Mouse (Mus musculus) hematopoietic stem cell, adult 5-6 weeks (primary cell): ENCODE results near the gene Traf4. TPM values are rescaled to one million over a fixed set of nuclear protein-coding genes. Genes with fewer than 3 reads are reported as not detected.

Experiments
- ATAC-seq, 2 experiments: fragments of 125-278 bp in 1 of 2; replicated peaks in 1 of 2; 2 replicates each; pipeline ENCODE4 v1.8.0; 2016 to 2017; ENCODE audit warnings: inconsistent platforms in 2 of 2, mild to moderate bottlenecking in 2 of 2, moderate number of reproducible peaks in 2 of 2, low read depth in 1 of 2, moderate TSS enrichment in 1 of 2; ENCODE audit not compliant: low FRiP score in 2 of 2, poor library complexity in 2 of 2, severe bottlenecking in 2 of 2, insufficient read depth in 1 of 2, low TSS enrichment in 1 of 2
- total RNA-seq: library from RNA; stranded (forward); fragments of 172-1452, 232-1000 nt; gene quantifications from 2 replicates; pipeline ENCODE4 v1.2.3, GENCODE M21; 2017

Gene Traf4
- total RNA-seq, 1 experiment from 2014 or later, result 13.5 TPM

- ATAC-seq, result no peak
These were observed 6.8 kb upstream of the Traf4 start for GRCm38 (mm10) chr11:78172034-78172747.

- ATAC-seq, result no peak
These were observed 5.9 kb upstream of the Traf4 start for GRCm38 (mm10) chr11:78171328-78171727.

GRCm38 (mm10) chr11:78170306-78170705 is 4.9 kb upstream of the Traf4 start:
- no peak for ATAC-seq

- peak; percentile 28 to 54; a peak in 3 of 4 replicates for ATAC-seq
These were observed 3.4 kb upstream of the Traf4 start for GRCm38 (mm10) chr11:78168541-78169468.

GRCm38 (mm10) chr11:78167257-78167959 is 2.0 kb upstream of the Traf4 start:
- ATAC-seq, result no peak

- no peak for ATAC-seq
These were observed 1.3 kb upstream of the Traf4 start for GRCm38 (mm10) chr11:78166640-78167039.

GRCm38 (mm10) chr11:78166161-78166560 is 772 bp upstream of the Traf4 start:
- ATAC-seq, result no peak

GRCm38 (mm10) chr11:78165761-78166109 is 346 bp upstream of the Traf4 start:
- ATAC-seq, result peak; percentile 16 to 19; a peak in 2 of 4 replicates

GRCm38 (mm10) chr11:78164604-78164923 is 825 bp downstream of the Traf4 start:
- no peak for ATAC-seq

GRCm38 (mm10) chr11:78163681-78164603 is 1.4 kb downstream of the Traf4 start:
- ATAC-seq, result no peak

GRCm38 (mm10) chr11:78163045-78163444 is 2.3 kb downstream of the Traf4 start:
- ATAC-seq, result no peak

GRCm38 (mm10) chr11:78162504-78162903 is 2.9 kb downstream of the Traf4 start:
- no peak for ATAC-seq

GRCm38 (mm10) chr11:78161968-78162367 is 3.4 kb downstream of the Traf4 start:
- no peak for ATAC-seq

GRCm38 (mm10) chr11:78161169-78161568 is 4.2 kb downstream of the Traf4 start:
- no peak for ATAC-seq

GRCm38 (mm10) chr11:78160675-78161074 is 4.7 kb downstream of the Traf4 start:
- no peak for ATAC-seq

GRCm38 (mm10) chr11:78160171-78160570 is 5.2 kb downstream of the Traf4 start:
- no peak for ATAC-seq

GRCm38 (mm10) chr11:78159557-78159956 is 5.8 kb downstream of the Traf4 start:
- no peak for ATAC-seq
